Mouse (Mus musculus) urinary bladder, postnatal 14 days (tissue): ENCODE measurements around the gene Rassf5.

Source experiments
- DNase-seq: peaks from one replicate; pipeline ENCODE4 v3.0.0; 2021; ENCODE audit warnings: low spot score

Gene Rassf5

GRCm38 (mm10) chr1:131209971-131210426 is 35.1 kb downstream of the Rassf5 start:
- no peak for DNase-seq

GRCm38 (mm10) chr1:131208800-131209199 is 36.3 kb downstream of the Rassf5 start:
- no peak for DNase-seq

GRCm38 (mm10) chr1:131208081-131208480 is 37.0 kb downstream of the Rassf5 start:
- no peak for DNase-seq

GRCm38 (mm10) chr1:131207531-131207930 is 37.5 kb downstream of the Rassf5 start:
- DNase-seq, result peak; percentile 83

GRCm38 (mm10) chr1:131206342-131206741 is 38.7 kb downstream of the Rassf5 start:
- DNase-seq, result no peak

- DNase-seq, result no peak
Observed at GRCm38 (mm10) chr1:131204461-131204860, 40.6 kb downstream of the Rassf5 start.

GRCm38 (mm10) chr1:131201391-131201790 is 43.7 kb downstream of the Rassf5 start:
- DNase-seq, result no peak

GRCm38 (mm10) chr1:131200588-131200987 is 44.5 kb downstream of the Rassf5 start:
- DNase-seq, result peak; percentile 35

GRCm38 (mm10) chr1:131199976-131200375 is 45.1 kb downstream of the Rassf5 start:
- DNase-seq, result peak; percentile 46

GRCm38 (mm10) chr1:131199118-131199821 is 45.8 kb downstream of the Rassf5 start:
- DNase-seq, result no peak

- DNase-seq, result no peak
Observed at GRCm38 (mm10) chr1:131198417-131198960, 46.6 kb downstream of the Rassf5 start.

GRCm38 (mm10) chr1:131196107-131196506 is 49.0 kb downstream of the Rassf5 start:
- DNase-seq, result no peak

GRCm38 (mm10) chr1:131195653-131196052 is 49.4 kb downstream of the Rassf5 start:
- no peak for DNase-seq

GRCm38 (mm10) chr1:131193746-131194145 is 51.3 kb downstream of the Rassf5 start:
- no peak for DNase-seq

- DNase-seq, result no peak
Observed at GRCm38 (mm10) chr1:131188655-131189054, 56.4 kb downstream of the Rassf5 start.

- no peak for DNase-seq
Observed at GRCm38 (mm10) chr1:131187856-131188255, 57.2 kb downstream of the Rassf5 start.

- no peak for DNase-seq
Observed at GRCm38 (mm10) chr1:131186995-131187394, 58.1 kb downstream of the Rassf5 start.

GRCm38 (mm10) chr1:131185821-131186506 is 59.1 kb downstream of the Rassf5 start:
- no peak for DNase-seq

GRCm38 (mm10) chr1:131184956-131185660 is 60.0 kb downstream of the Rassf5 start:
- no peak for DNase-seq

GRCm38 (mm10) chr1:131184253-131184955 is 60.7 kb downstream of the Rassf5 start:
- DNase-seq, result peak; percentile 67

- no peak for DNase-seq
Observed at GRCm38 (mm10) chr1:131183201-131183600, 61.9 kb downstream of the Rassf5 start.
